Mouse (Mus musculus) stomach, postnatal 0 days (tissue): Measurements from ENCODE around the gene Mesp2.

Experiments used
- CTCF ChIP-seq: IDR thresholded peaks from 2 replicates; pipeline ENCODE4 v1.5.1; 2016; ENCODE audit warnings: antibody characterized with exemption, low read depth, mild to moderate bottlenecking, moderate library complexity
- EP300 ChIP-seq: optimal IDR thresholded peaks from 2 replicates; pipeline ENCODE3; 2016; ENCODE audit warnings: antibody characterized with exemption

GRCm38 (mm10) chr7:79860811-79861210 is 50.3 kb downstream of the Mesp2 start, which contains the start of gene Anpep:
- TF ChIP-seq CTCF (no peak), EP300 (no peak)
